Mouse (Mus musculus) liver, embryonic 14.5 days (tissue): ENCODE measurements at regions not wholly inside any gene's neighbourhood (a gene's known extent, or its start where the extent isn't known, plus 50 kb on each side); places are given as distances from the start of the nearest gene placed in this dataset.

Experiments
- CTCF ChIP-seq: IDR thresholded peaks from 2 replicates; pipeline ENCODE4 v1.5.1; 2016; ENCODE audit warnings: antibody characterized with exemption, low read depth, control low read depth
- EP300 ChIP-seq: IDR thresholded peaks from 2 replicates; pipeline ENCODE4 v1.6.1; 2016; ENCODE audit warnings: antibody characterized with exemption, low read depth

GRCm38 (mm10) chr16:79336016-79336415 lies 245.1 kb upstream of the Tmprss15 start:
- TF ChIP-seq CTCF (no peak), EP300 (no peak)
